Mouse (Mus musculus) liver, embryonic 13.5 days (tissue): Measurements from ENCODE around the gene Kif23. TPM values are rescaled to one million over a fixed set of nuclear protein-coding genes. Genes with fewer than 3 reads are reported as not detected.

Source experiments
- ATAC-seq: fragments of 200-750 bp; cut with Nextera tagmentation; 2 replicates; pipeline ENCODE4 v1.8.0; 2017; ENCODE audit warnings: low read depth, mild to moderate bottlenecking, moderate number of reproducible peaks, moderate library complexity
- DNase-seq: peaks from one replicate; pipeline ENCODE4 v3.0.0; 2022
- H3K27ac ChIP-seq: fragments of 300-500 bp; sonication (generic); 2 replicates; pipeline ENCODE4 v1.5.1; 2015; ENCODE audit warnings: moderate library complexity, mild to moderate bottlenecking, inconsistent platforms
- H3K27me3 ChIP-seq: fragments of 300-500 bp; sonication (generic); 2 replicates; pipeline ENCODE4 v1.6.1; 2015; ENCODE audit warnings: mild to moderate bottlenecking, inconsistent platforms
- H3K36me3 ChIP-seq: fragments of 300-500 bp; sonication (generic); 2 replicates; pipeline ENCODE4 v1.6.1; 2015; ENCODE audit warnings: mild to moderate bottlenecking, inconsistent platforms
- H3K4me1 ChIP-seq: fragments of 300-500 bp; sonication (generic); replicated peaks from 2 replicates; pipeline ENCODE4 v1.6.1; 2015; ENCODE audit warnings: inconsistent platforms
- H3K4me2 ChIP-seq: fragments of 300-500 bp; sonication (generic); 2 replicates; pipeline ENCODE4 v1.6.1; 2015; ENCODE audit warnings: inconsistent platforms, mild to moderate bottlenecking, moderate library complexity
- H3K4me3 ChIP-seq: fragments of 300-500 bp; sonication (generic); replicated peaks from 2 replicates; pipeline ENCODE4 v1.5.1; 2015; ENCODE audit warnings: mild to moderate bottlenecking, inconsistent platforms
- H3K9ac ChIP-seq: fragments of 300-500 bp; sonication (generic); 2 replicates; pipeline ENCODE4 v1.6.1; 2015; ENCODE audit warnings: mild to moderate bottlenecking, inconsistent platforms
- H3K9me3 ChIP-seq: fragments of 300-500 bp; sonication (generic); replicated peaks from 2 replicates; pipeline ENCODE4 v1.6.1; 2016; ENCODE audit warnings: inconsistent platforms
- WGBS: fragments of 180-500 bp; shearing (Covaris S2); methylation state at CpG from one replicate; pipeline ENCODE4 v1.1.7; 2015; ENCODE audit not compliant: insufficient replicate concordance; 5-methylcytosine and 5-hydroxymethylcytosine counted together
- polyA plus RNA-seq: library from polyadenylated mRNA; unstranded; fragments of >200 nt; fragmentation: Nextera tagmentation; extraction: Ambion mirVana; gene quantifications from 2 replicates; pipeline ENCODE4 v1.2.1, GENCODE M21; 2015

Kif23 gene
- polyA plus RNA-seq, 1 experiment from 2014 or later: 69.3 TPM

GRCm38 (mm10) chr9:61911300-61912128, 35.1 kb downstream of the Kif23 start:
- Histone ChIP-seq H3K4me1 (peaks cover 68% of the 10 kb centered on the region), H3K9ac (peak overlapping the region; percentile 94), H3K4me3 (peak overlapping the region; percentile 85), H3K36me3 (peaks cover 37% of the 10 kb centered on the region), H3K27ac (peak overlapping the region; percentile 96), H3K9me3 (no peaks in the 10 kb centered on the region), H3K27me3 (no peaks in the 10 kb centered on the region), H3K4me2 (peak overlapping the region; percentile 90)
- 34% methylated on average over 6 of the region's 6 CpGs for WGBS
- peak; percentile 3; the same call in 1 of the 2 replicates for ATAC-seq
- DNase-seq: no peak

- Histone ChIP-seq H3K9ac (no peak overlapping the region), H3K4me2 (0 out of 2 replicates have a peak overlapping the region, but pooled peaks have one; percentile 8), H3K4me1 (peaks cover 61% of the 10 kb centered on the region), H3K36me3 (peaks cover 31% of the 10 kb centered on the region), H3K9me3 (no peaks in the 10 kb centered on the region), H3K27me3 (no peaks in the 10 kb centered on the region), H3K27ac (peak overlapping the region; percentile 96), H3K4me3 (no peak overlapping the region)
- peak; percentile 41 for DNase-seq
- 12% methylated on average over 20 of the region's 20 CpGs for WGBS
- ATAC-seq: peak; percentile 21
These were observed 35.9 kb downstream of the Kif23 start for GRCm38 (mm10) chr9:61910526-61911256.

GRCm38 (mm10) chr9:61909633-61910032, 36.9 kb downstream of the Kif23 start:
- 46% methylated on average over 1 of the region's 1 CpGs for WGBS
- Histone ChIP-seq H3K4me3 (no peak overlapping the region), H3K27me3 (no peaks in the 10 kb centered on the region), H3K4me2 (no peak overlapping the region), H3K9ac (no peak overlapping the region), H3K9me3 (no peaks in the 10 kb centered on the region), H3K27ac (no peak overlapping the region), H3K36me3 (peaks cover 31% of the 10 kb centered on the region), H3K4me1 (peaks cover 53% of the 10 kb centered on the region)
- DNase-seq: no peak
- no peak for ATAC-seq

GRCm38 (mm10) chr9:61908832-61909407, 37.7 kb downstream of the Kif23 start:
- no peaks in the 10 kb centered on the region for H3K27me3 ChIP-seq
- no peak overlapping the region for H3K9ac ChIP-seq
- peaks cover 51% of the 10 kb centered on the region for H3K4me1 ChIP-seq
- no peak overlapping the region for H3K27ac ChIP-seq
- DNase-seq (no peak), ATAC-seq (no peak)
- H3K4me2 ChIP-seq: no peak overlapping the region
- H3K36me3 ChIP-seq: peaks cover 31% of the 10 kb centered on the region
- no peak overlapping the region for H3K4me3 ChIP-seq
- no peaks in the 10 kb centered on the region for H3K9me3 ChIP-seq
- WGBS: 83% methylated on average over 11 of the region's 11 CpGs

- H3K4me3 ChIP-seq: no peak overlapping the region
- no peak for ATAC-seq
- WGBS: 79% methylated on average over 3 of the region's 3 CpGs
These were observed 38.2 kb downstream of the Kif23 start for GRCm38 (mm10) chr9:61908341-61908740.

GRCm38 (mm10) chr9:61907621-61908295, 38.8 kb downstream of the Kif23 start:
- H3K4me1 ChIP-seq: peaks cover 40% of the 10 kb centered on the region
- no peak overlapping the region for H3K4me3 ChIP-seq
- H3K36me3 ChIP-seq: peaks cover 20% of the 10 kb centered on the region
- 0 out of 2 replicates have a peak, but pooled peaks cover 4% of the 10 kb centered on the region for H3K27me3 ChIP-seq
- DNase-seq (no peak), ATAC-seq (no peak)
- H3K27ac ChIP-seq: no peak overlapping the region
- H3K9ac ChIP-seq: no peak overlapping the region
- 38% methylated on average over 4 of the region's 4 CpGs for WGBS
- no peaks in the 10 kb centered on the region for H3K9me3 ChIP-seq
- no peak overlapping the region for H3K4me2 ChIP-seq

More at GRCm38 (mm10) chr9:61908341-61908740, 38.2 kb downstream of the Kif23 start:
- H3K9ac ChIP-seq: no peak overlapping the region
- H3K36me3 ChIP-seq: peaks cover 25% of the 10 kb centered on the region
- DNase-seq: no peak
- H3K9me3 ChIP-seq: no peaks in the 10 kb centered on the region
- no peak overlapping the region for H3K4me2 ChIP-seq
- H3K27me3 ChIP-seq: no peaks in the 10 kb centered on the region
- peaks cover 46% of the 10 kb centered on the region for H3K4me1 ChIP-seq
- no peak overlapping the region for H3K27ac ChIP-seq

- WGBS: 49% methylated on average over 10 of the region's 10 CpGs
- H3K27ac ChIP-seq: no peak overlapping the region
- H3K9me3 ChIP-seq: no peaks in the 10 kb centered on the region
- ATAC-seq (peak; percentile 52; the same call in 1 of the 2 replicates), DNase-seq (peak; percentile 53)
- H3K4me3 ChIP-seq: no peak overlapping the region
- H3K9ac ChIP-seq: no peak overlapping the region
- H3K36me3 ChIP-seq: peaks cover 11% of the 10 kb centered on the region
- peaks cover 12% of the 10 kb centered on the region; the same call in 1 of the 2 replicates for H3K27me3 ChIP-seq
- H3K4me1 ChIP-seq: peaks cover 31% of the 10 kb centered on the region
- H3K4me2 ChIP-seq: no peak overlapping the region
These were observed 39.7 kb downstream of the Kif23 start for GRCm38 (mm10) chr9:61906912-61907311.

- H3K27ac ChIP-seq: no peak overlapping the region
- DNase-seq (no peak), ATAC-seq (no peak)
- no peak overlapping the region for H3K4me3 ChIP-seq
- WGBS: 72% methylated on average over 5 of the region's 5 CpGs
- peaks cover 19% of the 10 kb centered on the region; the same call in 1 of the 2 replicates for H3K27me3 ChIP-seq
- H3K36me3 ChIP-seq: no peaks in the 10 kb centered on the region
- peaks cover 18% of the 10 kb centered on the region for H3K4me1 ChIP-seq
- no peak overlapping the region for H3K4me2 ChIP-seq
- no peak overlapping the region for H3K9ac ChIP-seq
- H3K9me3 ChIP-seq: no peaks in the 10 kb centered on the region
These were observed 41.0 kb downstream of the Kif23 start for GRCm38 (mm10) chr9:61905576-61905975.

- no peak overlapping the region for H3K4me2 ChIP-seq
- no peaks in the 10 kb centered on the region for H3K9me3 ChIP-seq
- H3K36me3 ChIP-seq: no peaks in the 10 kb centered on the region
- no peak overlapping the region for H3K9ac ChIP-seq
- ATAC-seq: no peak
- H3K27me3 ChIP-seq: peaks cover 29% of the 10 kb centered on the region
- no peak for DNase-seq
- H3K4me3 ChIP-seq: no peak overlapping the region
- no peak overlapping the region for H3K27ac ChIP-seq
- 54% methylated on average over 7 of the region's 7 CpGs for WGBS
- peaks cover 14% of the 10 kb centered on the region for H3K4me1 ChIP-seq
These were observed 42.4 kb downstream of the Kif23 start for GRCm38 (mm10) chr9:61904201-61904600.

- H3K4me3 ChIP-seq: no peak overlapping the region
- no peak overlapping the region for H3K9ac ChIP-seq
- H3K27ac ChIP-seq: no peak overlapping the region
- peaks cover 38% of the 10 kb centered on the region for H3K27me3 ChIP-seq
- H3K36me3 ChIP-seq: no peaks in the 10 kb centered on the region
- H3K9me3 ChIP-seq: no peaks in the 10 kb centered on the region
- DNase-seq (no peak), ATAC-seq (no peak)
- no peak overlapping the region for H3K4me2 ChIP-seq
- peaks cover 11% of the 10 kb centered on the region for H3K4me1 ChIP-seq
- WGBS: 56% methylated on average over 9 of the region's 9 CpGs
These were observed 44.1 kb downstream of the Kif23 start for GRCm38 (mm10) chr9:61902445-61902844.

- Histone ChIP-seq H3K4me2 (no peak overlapping the region), H3K9me3 (no peaks in the 10 kb centered on the region), H3K4me1 (peaks cover 3% of the 10 kb centered on the region), H3K36me3 (no peaks in the 10 kb centered on the region), H3K9ac (no peak overlapping the region), H3K27me3 (peaks cover 38% of the 10 kb centered on the region), H3K27ac (no peak overlapping the region), H3K4me3 (no peak overlapping the region)
- DNase-seq: no peak
- no peak for ATAC-seq
- WGBS: 57% methylated on average over 4 of the region's 4 CpGs
These were observed 45.0 kb downstream of the Kif23 start for GRCm38 (mm10) chr9:61901574-61901973.
